Mouse (Mus musculus) erythroblast, embryonic 14.5 days (primary cell): ENCODE measurements around the gene 4930556J24Rik.
"Not testable (repeated sequence)": the region's sequence is repeated elsewhere in the genome, so short reads cannot be mapped to it uniquely, and the experiment has no call there.

Experiments used
- GATA1 ChIP-seq: IDR thresholded peaks from 2 replicates; pipeline ENCODE4 v1.6.1; 2012; ENCODE audit warnings: low read length, inconsistent platforms, mixed read lengths
- TAL1 ChIP-seq: IDR thresholded peaks from 3 replicates; pipeline ENCODE4 v1.6.1; 2012; ENCODE audit warnings: low read length, inconsistent platforms, mixed read lengths

GRCm38 (mm10) chr11:4015796-4016195 lies 39.2 kb upstream of the 4930556J24Rik start:
- TF ChIP-seq GATA1, TAL1: not testable (repeated sequence)
